14 mouse cellular contexts compared by ENCODE assay signal in genomic region chr11:115222077-115222476, GRCm38 (mm10). TPM values are rescaled to one million over a fixed set of nuclear protein-coding genes. Genes with fewer than 3 reads are reported as not detected.
DNase-seq lines count a peak whose midpoint lies in the region; ATAC-seq and TF ChIP-seq lines count a peak whose summit lies in the region.
"Had no signal": no experiment of that assay in that cellular context is flagged by ENCODE, and none has a peak within 500 bp of the region (broad histone marks: within the 10 kb centered on the region; RNA-seq: fewer than 3 reads in every experiment).

No protein-coding gene starts in this region.

- TF ChIP-seq POLR2A in kidney, adult 2 months (IDR thresholded peaks at IDR 0.05; ENCODE audit: low read depth, low read length): no peak

- no peaks in the 10 kb centered on the region for H3K36me3 ChIP-seq in embryonic facial prominence, embryonic 12.5 days
- H3K36me3 ChIP-seq in embryonic facial prominence, embryonic 10.5 days (replicated peaks): no peaks in the 10 kb centered on the region; the same call in 1 of the 2 replicates
- no peaks in the 10 kb centered on the region for H3K36me3 ChIP-seq in kidney, adult 2 months (ENCODE audit: control insufficient read depth, insufficient read depth, low read length)
- no peaks in the 10 kb centered on the region for H3K36me3 ChIP-seq in kidney, embryonic 14.5 days (ENCODE audit: control insufficient read depth, insufficient read depth, low read length)
- H3K36me3 ChIP-seq: embryonic facial prominence, embryonic 13.5 days had no signal

- peaks cover 70% of the 10 kb centered on the region for H3K4me1 ChIP-seq in embryonic facial prominence, embryonic 12.5 days
- peaks cover 87% of the 10 kb centered on the region for H3K4me1 ChIP-seq in embryonic facial prominence, embryonic 10.5 days
- peaks cover 4% of the 10 kb centered on the region; the same call in 1 of the 2 replicates for H3K4me1 ChIP-seq in kidney, adult 2 months (ENCODE audit: control insufficient read depth, insufficient read depth, low read length)
- peaks cover 21% of the 10 kb centered on the region for H3K4me1 ChIP-seq in kidney, embryonic 14.5 days (ENCODE audit: control insufficient read depth, insufficient read depth, low read length)

- no peak for TF ChIP-seq CTCF in kidney, adult 2 months (conservative IDR thresholded peaks at IDR 0.05; ENCODE audit: insufficient read depth, insufficient read length, low read depth, low read length)

- H3K27me3 ChIP-seq in embryonic facial prominence, embryonic 12.5 days: no peaks in the 10 kb centered on the region
- H3K27me3 ChIP-seq in embryonic facial prominence, embryonic 10.5 days (replicated peaks; ENCODE audit: low read depth, poor library complexity, severe bottlenecking): peaks cover 53% of the 10 kb centered on the region
- H3K27me3 ChIP-seq in kidney, adult 2 months (replicated peaks; ENCODE audit: control insufficient read depth, insufficient read depth, low read length): no peaks in the 10 kb centered on the region
- H3K27me3 ChIP-seq in kidney, embryonic 14.5 days (ENCODE audit: control insufficient read depth, insufficient read depth, low read length): peaks cover 9% of the 10 kb centered on the region; the same call in 1 of the 2 replicates
- H3K27me3 ChIP-seq: embryonic facial prominence, embryonic 13.5 days had no signal

- no peak for ATAC-seq in embryonic facial prominence, embryonic 12.5 days (ENCODE audit: insufficient number of reproducible peaks, insufficient read depth, low FRiP score, low TSS enrichment)
- no peak for ATAC-seq in kidney, embryonic 14.5 days (ENCODE audit: low FRiP score, low TSS enrichment)
- no peak for ATAC-seq in megakaryocyte, adult 5-6 weeks (ENCODE audit: poor library complexity, severe bottlenecking)
- ATAC-seq: activated CD4-positive, CD25-positive, alpha-beta regulatory T cell, adult 4 months; forebrain, embryonic 16.5 days had no signal

- DNase-seq in embryonic facial prominence, embryonic 10.5 days (ENCODE audit: low spot score): no peak
- peak; percentile 23 for DNase-seq in kidney, adult 2 months
- peak; percentile 30 for DNase-seq in right cerebral cortex, postnatal 4 days
- DNase-seq in right cerebral cortex, postnatal 36 days (ENCODE audit: low spot score in 2 of 2): no peak
- DNase-seq in spleen, adult 18-20 months: no peak
- DNase-seq: cerebellum, adult 9-10 months had no signal

- H3K4me3 ChIP-seq in embryonic facial prominence, embryonic 12.5 days: no peak overlapping the region
- H3K4me3 ChIP-seq in embryonic facial prominence, embryonic 10.5 days: no peak overlapping the region
- no peak overlapping the region for H3K4me3 ChIP-seq in kidney, adult 2 months (ENCODE audit: insufficient read depth, low read depth, low read length)
- H3K4me3 ChIP-seq in kidney, embryonic 14.5 days (ENCODE audit: low read length): no peak overlapping the region
- H3K4me3 ChIP-seq: embryonic facial prominence, embryonic 13.5 days had no signal

- no peak overlapping the region for H3K4me2 ChIP-seq in embryonic facial prominence, embryonic 12.5 days (replicated peaks)
- H3K4me2 ChIP-seq in kidney, embryonic 14.5 days (replicated peaks; ENCODE audit: low read depth, low read length): no peak overlapping the region
- H3K4me2 ChIP-seq: embryonic facial prominence, embryonic 13.5 days had no signal

- 0 out of 2 replicates have a peak overlapping the region, but pooled peaks have one; percentile 6 for H3K27ac ChIP-seq in embryonic facial prominence, embryonic 12.5 days
- H3K27ac ChIP-seq in embryonic facial prominence, embryonic 10.5 days (replicated peaks): no peak overlapping the region
- no peak overlapping the region for H3K27ac ChIP-seq in kidney, adult 2 months (ENCODE audit: insufficient read depth, low read depth, low read length)
- no peak overlapping the region for H3K27ac ChIP-seq in kidney, embryonic 14.5 days (ENCODE audit: low read depth, low read length)
- H3K27ac ChIP-seq: embryonic facial prominence, embryonic 13.5 days had no signal

- no peak overlapping the region for H3K9ac ChIP-seq in embryonic facial prominence, embryonic 12.5 days
- H3K9ac ChIP-seq in kidney, embryonic 14.5 days (ENCODE audit: low read depth, low read length): no peak overlapping the region
- H3K9ac ChIP-seq: embryonic facial prominence, embryonic 13.5 days had no signal

- no peaks in the 10 kb centered on the region for H3K9me3 ChIP-seq in embryonic facial prominence, embryonic 12.5 days
- no peaks in the 10 kb centered on the region for H3K9me3 ChIP-seq in embryonic facial prominence, embryonic 10.5 days
- no peaks in the 10 kb centered on the region for H3K9me3 ChIP-seq in kidney, embryonic 14.5 days (ENCODE audit: control insufficient read depth, low read length)
- H3K9me3 ChIP-seq: embryonic facial prominence, embryonic 13.5 days had no signal

- WGBS in embryonic facial prominence, embryonic 12.5 days: 37% methylated on average over 12 of the region's 12 CpGs
- 52% methylated on average over 12 of the region's 12 CpGs for WGBS in embryonic facial prominence, embryonic 10.5 days
- WGBS in kidney, adult 2 months: 63% methylated on average over 12 of the region's 12 CpGs
- WGBS in kidney, embryonic 14.5 days: 26% methylated on average over 12 of the region's 12 CpGs

RNA-seq across cellular contexts. Expression of gene Nat9, which starts 34.4 kb away (rescaled TPM):
- 21.8 and 23.7 TPM in 2 replicates for polyA plus RNA-seq in embryonic facial prominence, embryonic 12.5 days (2016; fragmentation: Nextera tagmentation; extraction: Ambion mirVana)
- polyA plus RNA-seq in embryonic facial prominence, embryonic 10.5 days (2016; fragmentation: Nextera tagmentation; extraction: Ambion mirVana): 18.2 and 18.4 TPM in 2 replicates
- 32.4 and 35.3 TPM in 2 replicates for polyA plus RNA-seq in kidney, adult 2 months (2012; rRNA removed)
- 18.2 and 18.4 TPM in 2 replicates for polyA plus RNA-seq in kidney, embryonic 14.5 days (2014; fragmentation: Nextera tagmentation; extraction: Ambion mirVana)
- 16.1 and 17.7 TPM in 2 replicates for total RNA-seq in megakaryocyte, adult 5-6 weeks (2015)
- 23.9 and 36.1 TPM in 2 replicates for total RNA-seq in megakaryocyte, adult 5-6 weeks (2017)

RNA-seq across cellular contexts. Expression of gene Tmem104, which starts 34.8 kb away (rescaled TPM):
- polyA plus RNA-seq in embryonic facial prominence, embryonic 12.5 days (2016; fragmentation: Nextera tagmentation; extraction: Ambion mirVana): 10.1 and 13.4 TPM in 2 replicates
- polyA plus RNA-seq in embryonic facial prominence, embryonic 10.5 days (2016; fragmentation: Nextera tagmentation; extraction: Ambion mirVana): 10.1 and 10.3 TPM in 2 replicates
- 13.0 and 14.8 TPM in 2 replicates for polyA plus RNA-seq in kidney, adult 2 months (2012; rRNA removed)
- 6.3 and 10.3 TPM in 2 replicates for polyA plus RNA-seq in kidney, embryonic 14.5 days (2014; fragmentation: Nextera tagmentation; extraction: Ambion mirVana)
- total RNA-seq in megakaryocyte, adult 5-6 weeks (2015): 23.9 and 25.7 TPM in 2 replicates
- 6.1 and 8.7 TPM in 2 replicates for total RNA-seq in megakaryocyte, adult 5-6 weeks (2017)

RNA-seq across cellular contexts. Expression of gene Grin2c, which starts 45.0 kb away (rescaled TPM):
- polyA plus RNA-seq in embryonic facial prominence, embryonic 12.5 days (2016; fragmentation: Nextera tagmentation; extraction: Ambion mirVana): 0.06 TPM in 1 of 2 replicates, not detected in the other
- polyA plus RNA-seq in embryonic facial prominence, embryonic 10.5 days (2016; fragmentation: Nextera tagmentation; extraction: Ambion mirVana): 0.06 and 0.07 TPM in 2 replicates
- 0.34 and 0.42 TPM in 2 replicates for polyA plus RNA-seq in kidney, adult 2 months (2012; rRNA removed)
- not detected in 2 replicates for polyA plus RNA-seq in kidney, embryonic 14.5 days (2014; fragmentation: Nextera tagmentation; extraction: Ambion mirVana)
- total RNA-seq in megakaryocyte, adult 5-6 weeks (2015): 0.05 TPM in 1 of 2 replicates, not detected in the other
- not detected in 2 replicates for total RNA-seq in megakaryocyte, adult 5-6 weeks (2017)
- total RNA-seq: monocyte, adult 5-6 weeks had no signal
- polyA plus RNA-seq: activated CD4-positive, CD25-positive, alpha-beta regulatory T cell, adult 4 months; embryonic facial prominence, embryonic 13.5 days; gonadal fat pad, adult 2 months had no signal

RNA-seq across cellular contexts. Expression of gene Fdxr, which starts 54.8 kb away (rescaled TPM):
- 14.6 and 17.3 TPM in 2 replicates for polyA plus RNA-seq in embryonic facial prominence, embryonic 12.5 days (2016; fragmentation: Nextera tagmentation; extraction: Ambion mirVana)
- 17.6 and 18.1 TPM in 2 replicates for polyA plus RNA-seq in embryonic facial prominence, embryonic 10.5 days (2016; fragmentation: Nextera tagmentation; extraction: Ambion mirVana)
- polyA plus RNA-seq in kidney, adult 2 months (2012; rRNA removed): 18.0 and 21.0 TPM in 2 replicates
- polyA plus RNA-seq in kidney, embryonic 14.5 days (2014; fragmentation: Nextera tagmentation; extraction: Ambion mirVana): 9.2 and 13.1 TPM in 2 replicates
- total RNA-seq in megakaryocyte, adult 5-6 weeks (2015): 4.4 and 5.6 TPM in 2 replicates
- total RNA-seq in megakaryocyte, adult 5-6 weeks (2017): 9.9 and 14.3 TPM in 2 replicates

RNA-seq across cellular contexts. Expression of gene Slc9a3r1, which starts 58.9 kb away (rescaled TPM):
- polyA plus RNA-seq in embryonic facial prominence, embryonic 12.5 days (2016; fragmentation: Nextera tagmentation; extraction: Ambion mirVana): 34.6 and 35.4 TPM in 2 replicates
- 39.2 and 42.5 TPM in 2 replicates for polyA plus RNA-seq in embryonic facial prominence, embryonic 10.5 days (2016; fragmentation: Nextera tagmentation; extraction: Ambion mirVana)
- polyA plus RNA-seq in kidney, adult 2 months (2012; rRNA removed): 229 and 239 TPM in 2 replicates
- 81.5 and 110 TPM in 2 replicates for polyA plus RNA-seq in kidney, embryonic 14.5 days (2014; fragmentation: Nextera tagmentation; extraction: Ambion mirVana)
- total RNA-seq in megakaryocyte, adult 5-6 weeks (2015): 77.6 and 92.0 TPM in 2 replicates
- total RNA-seq in megakaryocyte, adult 5-6 weeks (2017): 87.5 and 88.7 TPM in 2 replicates

Comparison
In these comparisons a context has a peak if more than half of its experiments do, and no peak if none do; other contexts are left out.
1. DNase-seq: peak in kidney, adult 2 months (single experiment) and right cerebral cortex, postnatal 4 days (single experiment); none in embryonic facial prominence, embryonic 10.5 days (single experiment), right cerebral cortex, postnatal 36 days (0 of 2) and spleen, adult 18-20 months (0 of 2).